Mouse (Mus musculus): Measurements from ENCODE around the gene Gnai3.

Gene Gnai3

DNA sequence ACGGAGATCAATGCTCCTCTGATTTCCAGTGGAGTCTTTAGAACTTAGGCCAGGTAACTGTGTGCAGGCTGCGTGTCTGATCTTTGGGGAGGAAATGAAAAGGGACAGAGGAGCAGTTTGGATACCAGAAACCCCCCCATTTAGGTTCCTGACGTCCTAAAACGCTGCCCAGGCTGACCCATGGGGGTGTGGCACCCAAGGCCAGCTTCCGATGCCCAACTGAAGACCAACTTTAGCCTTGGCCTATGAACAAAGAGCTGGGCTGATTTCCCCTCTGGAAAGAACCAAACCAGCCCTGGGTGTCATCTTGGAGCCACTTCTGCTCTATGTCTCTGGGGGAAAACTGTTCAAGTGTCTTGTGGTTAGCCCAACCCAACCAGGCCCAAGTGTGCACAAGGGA is 18.1 kb upstream of the Gnai3 start:
- no peak for DNase-seq (ENCODE audit: low spot score)

DNA sequence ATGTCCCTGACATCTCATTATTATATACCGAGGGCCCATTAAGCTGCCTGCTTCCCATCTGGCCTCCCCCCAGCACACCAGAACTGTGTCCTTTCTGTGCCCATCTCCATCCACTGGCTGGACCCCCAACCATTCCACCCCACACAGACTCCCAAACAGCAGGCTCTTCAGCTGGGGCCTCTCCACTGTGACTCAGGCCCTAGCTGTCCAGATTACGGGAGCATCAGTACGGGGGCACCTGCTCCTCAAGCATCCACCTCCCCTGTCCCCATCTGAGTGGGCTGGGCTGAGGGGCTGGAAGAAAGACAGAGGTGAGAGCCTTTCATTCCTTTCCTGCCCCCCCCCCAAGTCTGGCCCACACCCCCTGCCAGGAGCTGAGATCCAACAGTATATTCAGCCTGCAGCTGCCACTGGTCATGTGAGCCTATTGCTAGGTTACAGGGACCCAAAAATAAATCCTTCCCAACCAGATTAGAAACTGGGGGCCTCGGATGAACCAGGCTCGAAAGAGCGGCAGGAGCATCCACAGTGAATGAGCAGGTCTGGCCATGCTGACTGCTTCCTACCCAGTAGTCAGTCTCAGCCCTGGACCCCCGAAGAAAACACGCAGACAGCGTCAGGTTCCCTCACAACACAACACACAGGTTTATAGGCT is 12.6 kb upstream of the Gnai3 start:
- no peak for DNase-seq (ENCODE audit: low spot score)

DNA sequence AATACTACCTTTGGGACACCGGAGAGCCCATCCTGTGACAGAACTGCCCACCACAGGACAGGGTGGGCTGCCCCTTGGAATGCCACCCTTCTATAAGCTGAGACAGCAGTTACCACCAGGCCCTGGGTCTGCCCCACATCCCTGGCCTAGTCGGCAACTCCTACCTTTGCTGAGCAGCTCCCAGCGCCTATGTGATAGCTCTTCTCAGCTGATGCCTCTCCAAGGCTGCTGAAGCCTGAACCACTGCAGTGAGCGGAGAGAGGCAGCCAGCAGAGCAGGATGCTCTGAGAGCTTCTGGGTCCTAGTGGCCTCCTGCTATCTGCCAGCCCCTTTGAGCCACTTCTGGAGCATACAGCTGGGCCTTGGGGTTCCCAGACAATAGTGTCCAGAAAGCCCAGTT is 8.7 kb upstream of the Gnai3 start, which contains the start of gene Gpr61:
Gpr61 (minus strand) TSS at position 227 of the 400 bp plus-strand sequence.
- DNase-seq (ENCODE audit: low spot score): no peak

DNA sequence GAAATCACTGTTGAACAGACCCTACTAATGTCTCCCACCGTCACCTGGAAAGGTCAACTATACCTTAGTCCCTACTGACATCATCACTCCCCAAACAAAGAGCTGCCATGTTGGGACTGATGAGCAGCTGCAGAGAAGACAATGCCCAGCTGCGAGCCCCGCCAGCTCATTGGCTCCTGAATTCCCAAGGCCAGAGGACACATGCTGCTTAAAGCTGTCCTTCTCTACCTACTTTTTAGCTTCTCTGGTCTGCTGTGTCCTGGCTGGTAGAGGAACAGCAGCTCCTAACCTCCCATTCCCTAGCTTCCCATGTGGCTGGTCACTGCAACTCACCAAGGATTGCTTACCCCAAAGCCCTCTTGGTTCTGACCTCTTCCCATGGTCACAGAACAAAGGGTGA is 6.3 kb upstream of the Gnai3 start:
- DNase-seq (ENCODE audit: low spot score): no peak

DNA sequence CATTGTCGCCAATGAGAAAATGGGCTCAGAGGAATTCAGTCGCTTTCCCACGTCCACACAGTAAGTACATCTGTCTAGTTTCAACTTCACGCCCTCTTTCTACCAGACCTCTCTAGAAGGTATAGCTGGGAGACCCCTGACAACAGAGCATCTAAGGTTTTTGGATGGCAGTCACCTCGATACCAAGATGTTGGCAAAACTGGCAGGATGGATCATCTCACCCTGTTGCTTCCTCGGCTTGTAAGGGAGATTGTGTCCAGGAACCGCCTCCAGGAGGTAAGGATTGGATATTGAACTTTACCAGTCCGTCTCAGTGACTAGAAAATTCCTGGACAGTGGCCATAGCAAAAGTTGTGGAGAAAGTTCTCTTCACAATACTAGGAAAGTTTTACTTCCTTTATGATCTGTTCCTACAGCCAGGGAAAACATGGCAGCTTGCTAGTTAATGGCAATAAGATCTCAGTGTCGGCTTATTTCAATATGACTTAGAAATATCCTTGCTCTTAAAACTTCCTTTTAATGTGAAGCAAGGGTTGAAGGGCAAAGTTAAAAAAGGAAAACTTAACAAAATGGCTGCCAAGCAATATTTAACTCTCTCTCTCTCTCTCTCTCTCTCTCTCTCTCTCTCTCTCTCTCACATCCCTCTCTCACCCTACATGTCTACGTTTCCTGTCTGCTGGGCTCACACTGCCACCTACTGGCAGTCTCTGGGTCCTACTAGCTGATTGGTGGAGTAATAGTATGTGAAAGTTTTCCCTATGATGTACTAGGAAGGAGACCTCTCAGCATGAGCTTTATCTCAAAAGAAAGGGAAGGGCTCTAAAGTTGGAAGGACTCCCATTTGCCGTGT is 1.7 kb upstream of the Gnai3 start:
- DNase-seq (ENCODE audit: low spot score): peak; percentile 86

DNA sequence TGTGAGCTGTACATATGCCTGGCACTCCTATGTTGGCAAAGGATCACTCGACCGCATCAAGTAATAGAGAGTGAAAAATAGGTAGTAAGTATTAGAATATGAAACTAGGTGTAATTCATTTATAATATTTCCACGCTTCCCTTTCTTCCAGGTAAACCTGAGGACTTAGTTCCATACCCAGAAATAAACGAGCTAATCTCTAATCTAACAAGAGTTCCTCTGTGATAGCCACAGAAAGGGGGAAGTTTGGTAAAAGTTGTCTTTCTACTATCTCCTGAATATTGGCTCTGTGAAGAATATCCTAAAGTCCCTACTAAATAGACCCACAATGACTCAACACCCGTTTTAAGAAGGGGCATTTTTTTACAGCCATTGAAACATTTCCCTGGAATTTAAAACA is 725 bp upstream of the Gnai3 start:
- DNase-seq (ENCODE audit: low spot score): no peak

DNA sequence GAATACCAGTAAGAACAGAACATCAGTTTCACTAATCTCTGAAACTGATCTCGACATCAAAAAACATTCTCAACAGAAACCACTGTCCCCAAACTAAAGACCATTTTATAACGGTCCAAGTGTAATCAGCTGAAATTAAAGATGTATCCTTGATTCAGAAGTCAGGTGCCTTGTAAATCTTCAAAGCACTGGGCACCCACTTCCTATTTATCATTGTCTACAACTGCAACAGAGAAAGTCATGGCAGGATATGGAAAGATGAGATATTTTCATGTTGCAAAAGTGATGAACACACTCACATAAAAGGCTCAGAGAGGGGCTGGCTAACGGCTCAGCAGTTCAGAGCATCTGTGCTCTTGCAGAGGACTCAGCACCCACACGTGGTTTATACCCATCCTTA is 5.2 kb downstream of the Gnai3 start:
- no peak for DNase-seq (ENCODE audit: low spot score)

DNA sequence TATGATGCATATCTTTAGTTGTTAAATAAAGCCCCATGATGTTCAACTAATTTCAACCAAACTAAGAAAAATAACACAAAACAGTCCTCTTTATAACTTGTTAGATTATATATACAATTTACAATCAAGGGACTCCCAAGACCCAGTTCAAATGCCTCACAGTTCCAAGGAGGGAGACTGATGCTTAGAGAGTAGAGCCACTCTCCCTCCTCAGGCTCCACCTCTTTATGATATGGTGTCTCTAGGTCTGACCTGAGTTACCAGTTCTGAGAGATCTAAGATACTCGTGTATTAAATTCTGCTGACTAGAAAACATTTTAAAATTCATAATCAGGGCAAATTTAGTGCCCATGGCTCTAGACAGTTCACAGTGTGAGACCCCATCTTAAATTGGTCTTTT is 6.8 kb downstream of the Gnai3 start:
- no peak for DNase-seq (ENCODE audit: low spot score)

DNA sequence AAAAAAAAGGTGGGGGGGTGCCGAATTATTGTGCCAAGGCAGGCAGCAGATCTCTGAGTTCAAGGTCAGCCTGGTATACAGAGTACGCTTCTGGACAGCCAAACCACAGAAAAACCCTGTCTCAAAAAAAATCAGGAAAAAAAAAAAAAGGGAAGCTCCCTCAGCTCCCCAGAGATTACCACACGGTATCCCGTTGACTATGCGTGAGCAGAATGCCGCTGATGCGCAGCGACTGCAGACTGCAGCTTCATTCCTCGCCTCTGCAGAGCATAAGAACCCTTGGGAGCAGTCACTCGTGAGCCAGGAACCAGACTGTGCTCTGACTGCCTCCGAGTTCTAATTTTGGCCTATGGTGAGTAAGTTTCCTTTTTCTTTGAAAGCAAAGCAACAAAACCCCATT is 11.2 kb downstream of the Gnai3 start:
- no peak for DNase-seq (ENCODE audit: low spot score)

DNA sequence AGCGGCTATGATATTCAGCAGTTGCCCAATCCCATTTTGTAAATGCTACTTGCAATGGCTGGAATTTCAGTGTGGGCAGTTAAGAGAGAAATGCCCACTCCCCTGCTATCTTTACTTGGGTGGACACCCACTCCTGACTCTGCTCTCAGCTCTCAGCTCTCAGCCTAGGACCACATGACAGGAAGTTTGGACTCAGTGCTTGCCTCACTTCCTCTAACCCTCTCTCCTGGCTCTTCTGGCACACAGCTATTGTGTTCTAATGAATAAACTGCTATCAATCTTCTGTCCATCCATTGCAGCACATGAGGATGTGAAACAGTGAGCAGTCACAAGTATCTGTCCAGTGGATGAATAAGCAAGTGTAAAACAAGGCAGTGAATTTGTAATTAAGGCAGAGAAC is 13.5 kb downstream of the Gnai3 start:
- no peak for DNase-seq (ENCODE audit: low spot score)

DNA sequence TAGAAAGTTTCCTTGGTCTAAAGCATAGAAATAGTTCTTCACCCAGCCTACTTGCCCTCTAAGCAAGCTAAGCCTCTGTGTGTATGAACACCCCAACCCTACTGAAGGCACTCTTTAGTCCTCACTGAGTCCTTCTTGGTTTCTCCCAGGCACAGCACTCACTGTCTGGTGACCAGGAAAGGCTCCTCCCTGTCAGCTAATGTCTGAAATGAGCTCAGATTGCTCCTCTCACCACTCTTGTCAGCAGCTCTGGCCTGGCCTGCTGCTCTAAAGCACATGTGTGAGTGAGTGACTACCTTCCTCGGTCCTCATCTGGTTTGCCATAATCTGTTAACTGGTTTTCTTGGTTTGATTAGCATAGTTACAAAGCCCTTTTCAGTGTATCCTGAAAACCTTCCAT is 14.1 kb downstream of the Gnai3 start:
- DNase-seq (ENCODE audit: low spot score): no peak

DNA sequence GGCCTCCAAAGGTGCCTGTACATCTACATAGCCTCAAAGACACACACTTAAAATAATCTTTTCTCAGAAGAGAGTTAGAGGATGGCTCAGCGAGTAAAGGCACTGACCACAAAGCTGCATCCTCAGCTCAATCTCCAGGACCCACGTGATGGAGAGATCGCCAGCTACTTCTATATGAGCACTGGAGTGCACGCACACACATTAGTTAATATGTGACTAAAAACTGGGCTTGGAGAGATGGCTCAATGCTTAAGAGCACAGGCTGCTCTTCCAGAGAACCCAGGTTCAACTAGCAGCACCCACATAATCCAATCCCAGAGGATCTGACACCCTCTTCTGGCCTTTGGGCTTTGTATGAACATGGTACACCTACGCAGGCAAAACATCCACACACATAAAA is 14.7 kb downstream of the Gnai3 start:
- no peak for DNase-seq (ENCODE audit: low spot score)

DNA sequence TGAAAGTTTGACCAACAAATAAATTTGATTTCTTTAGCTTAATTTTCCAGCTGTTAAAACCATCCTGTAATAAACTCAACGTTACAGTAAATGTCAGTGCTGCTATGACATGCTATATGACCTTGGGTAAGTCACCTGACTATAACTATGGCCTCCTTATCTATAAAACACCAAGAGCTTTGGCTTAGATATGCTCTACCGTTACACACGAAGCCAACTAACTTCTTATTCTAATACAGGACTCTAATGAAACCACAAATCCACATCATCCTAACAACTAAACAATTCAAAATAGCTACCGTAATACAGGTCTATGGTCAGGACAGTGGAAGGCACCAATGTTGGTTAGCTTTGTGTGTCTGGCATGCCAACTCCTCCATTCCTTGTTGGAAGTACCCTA is 16.1 kb downstream of the Gnai3 start:
- no peak for DNase-seq (ENCODE audit: low spot score)

DNA sequence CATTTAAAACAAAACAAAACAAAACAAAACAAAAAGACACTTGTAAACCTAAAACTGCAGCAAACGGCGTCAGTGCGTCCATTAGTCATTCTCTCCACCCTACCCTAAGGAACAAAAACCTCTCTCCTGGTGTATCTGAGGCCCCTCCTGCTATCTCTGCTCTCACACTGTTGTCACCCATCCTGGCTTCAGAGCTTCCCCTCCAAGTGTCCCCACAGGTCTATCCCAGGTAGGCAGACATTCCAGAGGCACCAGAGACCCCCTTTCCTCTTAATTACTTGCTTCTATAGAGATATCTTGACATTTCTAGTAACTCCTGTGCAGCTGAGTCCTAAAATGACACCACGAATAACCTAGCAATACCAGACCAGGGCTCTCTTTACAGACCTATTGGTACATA is 16.6 kb downstream of the Gnai3 start:
- DNase-seq (ENCODE audit: low spot score): no peak

DNA sequence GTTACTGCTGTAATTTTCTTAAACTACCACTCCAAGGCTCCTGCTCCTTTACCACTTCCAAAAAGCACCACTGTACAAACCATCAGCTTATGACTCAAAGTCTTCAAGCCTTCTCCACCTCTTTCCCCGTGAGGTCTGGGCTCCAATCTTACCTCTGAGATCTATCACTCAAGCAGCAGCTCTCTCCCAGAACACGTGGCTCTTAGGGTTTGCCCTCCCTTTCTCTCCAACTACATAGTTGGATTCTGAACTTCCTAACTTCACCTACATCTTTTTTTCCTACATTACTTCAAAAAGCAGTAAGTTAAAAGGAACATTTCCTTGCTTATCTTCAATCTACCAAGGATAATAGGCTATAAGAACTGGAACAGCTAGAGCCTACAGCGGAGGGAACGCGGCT is 17.4 kb downstream of the Gnai3 start:
- DNase-seq (ENCODE audit: low spot score): no peak

DNA sequence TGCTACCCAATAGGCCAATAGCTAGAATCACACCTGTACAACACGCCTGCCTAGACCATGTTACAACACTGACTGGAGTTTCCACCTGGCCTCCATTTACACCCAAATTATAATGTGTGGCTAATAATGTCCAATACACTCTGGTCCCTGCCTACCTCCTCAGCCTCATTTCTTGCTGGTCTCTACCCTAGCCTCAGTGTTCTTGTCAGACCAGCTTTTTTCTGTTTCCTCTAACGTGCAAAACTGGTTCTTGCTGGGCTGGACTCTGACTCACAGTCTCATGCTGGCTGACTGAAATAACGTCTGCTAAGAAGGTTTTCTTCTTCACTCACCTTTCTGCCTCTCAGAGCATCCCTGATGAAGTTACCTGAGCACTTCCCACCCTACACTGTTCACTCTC is 19.6 kb downstream of the Gnai3 start:
- no peak for DNase-seq (ENCODE audit: low spot score)

DNA sequence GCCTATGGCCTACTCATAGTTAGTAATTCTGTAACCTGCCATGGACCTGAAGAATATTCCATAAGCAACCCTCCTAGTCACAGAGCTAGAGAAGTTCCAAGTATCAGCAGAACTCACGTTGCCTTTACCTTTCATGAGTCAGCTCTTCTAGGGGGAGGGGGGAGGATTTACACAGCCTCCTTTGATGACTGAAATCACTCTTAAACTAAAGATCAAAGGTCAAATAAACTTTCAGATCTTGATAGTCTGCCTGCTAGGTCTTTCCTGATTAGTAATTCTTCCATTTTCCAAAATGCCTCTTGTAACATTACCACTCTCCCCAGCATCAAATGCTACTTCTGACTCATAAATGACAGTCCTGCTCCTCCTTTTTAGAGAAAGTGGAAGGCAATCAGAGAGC is 21.8 kb downstream of the Gnai3 start:
- no peak for DNase-seq (ENCODE audit: low spot score)

DNA sequence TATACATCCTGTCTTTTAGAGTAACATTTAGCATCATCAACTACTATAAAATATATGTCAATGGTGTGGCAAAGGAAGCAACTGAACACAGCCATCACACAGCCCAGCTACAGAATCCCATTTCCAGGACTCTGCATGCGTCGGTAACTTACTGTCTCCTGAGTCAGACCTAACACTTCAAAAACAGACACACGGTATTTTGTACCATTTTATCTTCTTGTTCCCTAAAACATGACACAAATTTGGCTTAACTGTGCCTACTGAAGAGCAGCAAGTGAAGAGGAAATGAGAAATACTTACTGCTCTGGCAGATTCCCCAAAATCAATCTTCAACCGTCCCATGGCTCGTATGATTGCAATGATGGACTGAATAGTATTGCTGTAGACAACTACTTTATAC is 22.7 kb downstream of the Gnai3 start:
- DNase-seq (ENCODE audit: low spot score): no peak

DNA sequence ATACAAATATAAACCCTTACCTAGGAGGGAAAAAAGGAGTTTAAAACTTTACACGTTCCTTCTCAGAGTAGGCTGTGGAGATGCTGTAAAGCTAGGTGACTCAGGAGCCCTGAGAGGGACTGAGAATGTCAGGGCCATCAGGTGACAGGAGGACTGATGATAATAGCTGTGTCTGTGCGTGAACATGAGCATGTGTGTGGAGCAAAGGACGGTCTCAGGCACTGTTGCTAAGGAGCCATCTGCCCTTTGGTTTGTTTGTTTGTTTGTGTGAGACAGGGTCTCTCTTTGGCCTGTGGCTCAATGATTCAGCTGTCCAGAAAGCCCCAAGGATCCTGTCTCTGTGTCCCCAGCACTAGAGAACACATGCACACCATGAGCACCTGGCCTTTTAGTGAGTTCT is 24.8 kb downstream of the Gnai3 start:
- no peak for DNase-seq (ENCODE audit: low spot score)

DNA sequence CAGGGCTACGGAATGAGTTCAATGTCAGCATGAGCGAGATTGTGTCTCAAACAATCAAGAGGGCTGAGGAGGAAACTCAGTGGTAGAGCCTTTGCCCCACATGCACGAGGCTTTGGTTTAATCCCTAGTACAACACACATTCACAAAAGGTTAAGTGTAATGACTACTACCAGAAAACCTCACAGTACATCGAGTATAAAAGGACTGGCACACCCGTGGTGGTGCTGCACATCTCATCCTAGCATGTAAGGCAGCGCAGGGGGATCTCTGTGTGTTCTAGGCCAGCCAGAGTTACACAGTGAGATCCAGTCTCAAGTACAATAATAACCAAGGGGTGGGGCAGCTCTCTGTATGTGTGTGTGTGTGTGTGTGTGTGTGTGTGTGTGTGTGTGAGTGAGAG is 28.5 kb downstream of the Gnai3 start:
- no peak for DNase-seq (ENCODE audit: low spot score)

DNA sequence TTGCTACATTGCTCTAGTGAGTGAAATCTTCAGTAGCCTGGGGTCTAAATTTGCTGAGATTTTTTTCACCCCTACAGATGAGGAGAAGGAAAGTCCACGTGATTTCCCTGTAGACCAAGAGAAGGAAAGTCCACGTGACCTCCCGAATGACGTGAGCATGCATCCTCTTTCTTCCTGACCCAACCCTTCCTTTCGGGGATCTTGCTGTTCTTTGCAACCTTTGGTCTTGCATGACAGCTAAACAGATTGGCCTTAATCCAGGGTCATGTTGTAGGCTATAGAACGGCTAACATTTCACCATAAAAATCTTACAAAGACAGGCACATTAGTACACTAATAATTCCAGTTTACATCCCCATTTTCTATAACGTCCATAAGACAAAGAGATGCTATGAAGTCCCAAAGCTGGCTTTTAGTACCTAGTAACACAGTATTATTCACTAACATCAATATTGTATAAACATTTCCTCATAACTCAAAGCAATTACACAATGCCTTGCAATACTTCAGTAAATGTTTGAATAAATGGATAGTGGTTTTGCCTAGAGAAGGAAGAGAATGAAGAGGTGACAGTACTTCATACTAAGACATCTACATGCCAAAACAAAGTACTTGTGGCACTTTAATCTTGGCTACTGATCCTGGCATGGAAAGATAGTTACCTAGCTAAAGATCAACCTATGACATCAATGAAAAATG is 32.2 kb downstream of the Gnai3 start:
- DNase-seq (ENCODE audit: low spot score): no peak

DNA sequence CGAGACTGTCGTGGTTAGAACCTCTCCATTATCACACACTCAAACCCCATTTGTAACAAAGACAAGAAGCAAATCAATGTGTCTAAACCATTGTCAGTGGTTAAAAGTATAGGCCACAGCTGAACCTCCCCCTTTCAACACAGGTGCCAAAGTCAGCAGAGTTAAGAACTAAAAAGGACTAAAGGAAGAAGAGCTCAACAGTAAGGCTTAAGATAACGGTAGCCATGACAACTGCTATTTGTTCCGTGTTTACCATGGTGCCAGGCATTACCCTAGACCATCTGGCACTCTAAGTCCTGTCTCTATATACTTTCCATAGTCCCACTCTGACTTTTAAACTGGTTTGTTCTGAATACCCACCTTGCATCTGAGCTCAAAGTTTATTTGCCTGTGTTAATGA is 33.3 kb downstream of the Gnai3 start:
- DNase-seq (ENCODE audit: low spot score): no peak

DNA sequence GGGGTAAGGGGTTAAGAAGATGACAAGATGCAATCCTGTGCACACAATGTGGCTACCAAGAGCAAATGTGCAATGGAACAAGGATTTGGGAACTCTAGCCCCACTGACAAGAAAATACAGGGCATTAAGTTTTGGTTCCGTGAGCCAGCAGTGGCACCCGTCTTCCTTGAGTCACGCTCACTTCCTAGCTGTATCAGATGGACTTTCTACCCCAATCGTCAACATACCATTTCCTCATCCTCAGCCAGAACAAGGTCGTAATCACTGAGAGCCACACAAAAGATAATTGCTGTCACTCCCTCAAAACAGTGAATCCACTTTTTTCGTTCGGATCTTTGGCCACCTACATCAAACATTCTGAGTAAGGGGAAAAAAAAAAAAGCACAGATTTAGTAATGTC is 33.7 kb downstream of the Gnai3 start:
- no peak for DNase-seq (ENCODE audit: low spot score)

Measured in ovary, postnatal 14 days (tissue).